Mouse (Mus musculus) right cerebral cortex, postnatal 25 days (tissue): ENCODE data around the gene Ajap1.

Experiments used
- DNase-seq: peaks from one replicate; pipeline ENCODE4 v3.0.0; 2022

Gene Ajap1

GRCm38 (mm10) chr4:153356236-153356635 lies 126.4 kb downstream of the Ajap1 start:
- DNase-seq, result no peak

GRCm38 (mm10) chr4:153344999-153345398 lies 137.6 kb downstream of the Ajap1 start:
- DNase-seq, result no peak

- no peak for DNase-seq
Measured at GRCm38 (mm10) chr4:153340887-153341286, 141.7 kb downstream of the Ajap1 start.

- no peak for DNase-seq
Measured at GRCm38 (mm10) chr4:153335301-153335799, 147.3 kb downstream of the Ajap1 start.

GRCm38 (mm10) chr4:153327809-153328208 lies 154.8 kb downstream of the Ajap1 start:
- peak; percentile 55 for DNase-seq
